In genomic region chr13:100670181-100670741, GRCm38 (mm10) we compare ENCODE assay signal across 8 mouse cellular contexts. TPM values are rescaled to one million over a fixed set of nuclear protein-coding genes. Genes with fewer than 3 reads are reported as not detected.
DNase-seq lines count a peak whose midpoint lies in the region; ATAC-seq and TF ChIP-seq lines count a peak whose summit lies in the region.

No protein-coding gene starts in this region.

- no peak for TF ChIP-seq POLR2A in lung, adult 2 months (IDR thresholded peaks at IDR 0.05; ENCODE audit: borderline replicate concordance, extremely low read depth, low read depth, low read length)

- H3K27me3 ChIP-seq in forebrain, embryonic 11.5 days (ENCODE audit: control insufficient read depth, insufficient read depth, low read length): no peaks in the 10 kb centered on the region
- H3K27me3 ChIP-seq in limb, embryonic 12.5 days: no peaks in the 10 kb centered on the region
- H3K27me3 ChIP-seq in splenic B cell, adult 2 months (ENCODE audit: control insufficient read depth, insufficient read depth, low read length, poor library complexity, severe bottlenecking): no peaks in the 10 kb centered on the region

- H3K9me3 ChIP-seq in forebrain, embryonic 11.5 days (ENCODE audit: control insufficient read depth, low read length): no peaks in the 10 kb centered on the region
- H3K9me3 ChIP-seq in limb, embryonic 12.5 days: no peaks in the 10 kb centered on the region

- no peak for ATAC-seq in forebrain, embryonic 11.5 days (replicated peaks; ENCODE audit: low FRiP score)
- no peak for ATAC-seq in limb, embryonic 12.5 days (ENCODE audit: insufficient number of reproducible peaks, insufficient read depth, low FRiP score, low TSS enrichment, low read depth)

- H3K4me3 ChIP-seq in lung, adult 2 months (replicated peaks; ENCODE audit: extremely low read depth, low read depth, low read length): peak overlapping the region; percentile 98
- peak overlapping the region; percentile 57 for H3K4me3 ChIP-seq in forebrain, embryonic 11.5 days (ENCODE audit: low read depth, low read length)
- peak overlapping the region; percentile 62 for H3K4me3 ChIP-seq in limb, embryonic 12.5 days (replicated peaks)

- peaks cover 4% of the 10 kb centered on the region; the same call in 1 of the 2 replicates for H3K4me1 ChIP-seq in lung, adult 2 months (ENCODE audit: control insufficient read depth, insufficient read depth, low read length)
- no peaks in the 10 kb centered on the region for H3K4me1 ChIP-seq in forebrain, embryonic 11.5 days (replicated peaks; ENCODE audit: control insufficient read depth, insufficient read depth, low read length)
- peaks cover 5% of the 10 kb centered on the region; the same call in 1 of the 2 replicates for H3K4me1 ChIP-seq in limb, embryonic 12.5 days (replicated peaks)

- no peak for DNase-seq in lung, adult 2 months
- DNase-seq in lung, postnatal 10 days: no peak
- no peak for DNase-seq in forebrain, embryonic 11.5 days (ENCODE audit: low spot score)
- DNase-seq in splenic B cell, adult 2 months (ENCODE audit: low read depth, low spot score): peak; percentile 22
- no peak for DNase-seq in layer of hippocampus, postnatal 14 days (ENCODE audit: low spot score in 2 of 2)
- DNase-seq in kidney, postnatal 4 days: no peak
- DNase-seq in cerebellum, adult 18-20 months: no peak

- peaks cover 3% of the 10 kb centered on the region; the same call in 1 of the 2 replicates for H3K36me3 ChIP-seq in forebrain, embryonic 11.5 days (ENCODE audit: control insufficient read depth, insufficient read depth, low read length)
- peaks cover 17% of the 10 kb centered on the region for H3K36me3 ChIP-seq in limb, embryonic 12.5 days
- H3K36me3 ChIP-seq in splenic B cell, adult 2 months (ENCODE audit: control insufficient read depth, insufficient read depth, low read length, poor library complexity, severe bottlenecking): peaks cover 4% of the 10 kb centered on the region; the same call in 1 of the 2 replicates

- no peak overlapping the region for H3K27ac ChIP-seq in forebrain, embryonic 11.5 days (ENCODE audit: low read depth, low read length)
- no peak overlapping the region for H3K27ac ChIP-seq in limb, embryonic 12.5 days

- whole genome bisulfite sequencing in lung, adult 2 months: 15% methylated on average over 9 of the region's 9 CpGs
- WGBS in forebrain, embryonic 11.5 days: 63% methylated on average over 9 of the region's 9 CpGs
- 60% methylated on average over 9 of the region's 9 CpGs for WGBS in limb, embryonic 12.5 days

- peak overlapping the region; percentile 86; the same call in 1 of the 2 replicates for H3K4me2 ChIP-seq in forebrain, embryonic 11.5 days (ENCODE audit: low read depth, low read length, severe bottlenecking)
- peak overlapping the region; percentile 82 for H3K4me2 ChIP-seq in limb, embryonic 12.5 days

- no peak for TF ChIP-seq CTCF in lung, adult 2 months (IDR thresholded peaks at IDR 0.05; ENCODE audit: insufficient read depth, low read length)

- H3K9ac ChIP-seq in forebrain, embryonic 11.5 days (ENCODE audit: low read length): peak overlapping the region; percentile 57; the same call in 1 of the 2 replicates
- H3K9ac ChIP-seq in limb, embryonic 12.5 days (replicated peaks): peak overlapping the region; percentile 76; the same call in 1 of the 2 replicates

RNA-seq across cellular contexts. Expression of gene Ccdc125, which starts 0.7 kb away (rescaled TPM):
- 2.0 and 2.5 TPM in 2 replicates for polyA plus RNA-seq in lung, adult 2 months (2012; rRNA removed)
- polyA plus RNA-seq in forebrain, embryonic 11.5 days (2014; fragmentation: Nextera tagmentation; extraction: Ambion mirVana): 2.6 and 2.9 TPM in 2 replicates
- polyA plus RNA-seq in limb, embryonic 12.5 days (2016; fragmentation: Nextera tagmentation; extraction: Ambion mirVana): 5.4 and 6.5 TPM in 2 replicates
- total RNA-seq in layer of hippocampus, postnatal 14 days (2021): under 1 TPM; 0.36 to 0.53 TPM

RNA-seq across cellular contexts. Expression of gene Taf9, which starts 18.9 kb away (rescaled TPM):
- polyA plus RNA-seq in lung, adult 2 months (2012; rRNA removed): 1.3 and 3.3 TPM in 2 replicates
- 22.4 and 22.6 TPM in 2 replicates for polyA plus RNA-seq in forebrain, embryonic 11.5 days (2014; fragmentation: Nextera tagmentation; extraction: Ambion mirVana)
- polyA plus RNA-seq in limb, embryonic 12.5 days (2016; fragmentation: Nextera tagmentation; extraction: Ambion mirVana): 17.3 and 27.3 TPM in 2 replicates
- total RNA-seq in layer of hippocampus, postnatal 14 days (2021): 10 to 100 TPM; 23.6 to 26.5 TPM

RNA-seq across cellular contexts. Expression of gene Rad17, which starts 19.4 kb away (rescaled TPM):
- 3.2 and 4.4 TPM in 2 replicates for polyA plus RNA-seq in lung, adult 2 months (2012; rRNA removed)
- polyA plus RNA-seq in forebrain, embryonic 11.5 days (2014; fragmentation: Nextera tagmentation; extraction: Ambion mirVana): 24.9 and 26.4 TPM in 2 replicates
- polyA plus RNA-seq in limb, embryonic 12.5 days (2016; fragmentation: Nextera tagmentation; extraction: Ambion mirVana): 28.6 and 28.8 TPM in 2 replicates
- 10 to 100 TPM; 12.0 to 13.2 TPM for total RNA-seq in layer of hippocampus, postnatal 14 days (2021)

RNA-seq across cellular contexts. Expression of gene Ak6, which starts 19.5 kb away (rescaled TPM):
- 16.5 and 28.0 TPM in 2 replicates for polyA plus RNA-seq in lung, adult 2 months (2012; rRNA removed)
- 344 and 354 TPM in 2 replicates for polyA plus RNA-seq in forebrain, embryonic 11.5 days (2014; fragmentation: Nextera tagmentation; extraction: Ambion mirVana)
- 281 and 291 TPM in 2 replicates for polyA plus RNA-seq in limb, embryonic 12.5 days (2016; fragmentation: Nextera tagmentation; extraction: Ambion mirVana)
- 10 to 100 TPM; 91.5 to 100.0 TPM for total RNA-seq in layer of hippocampus, postnatal 14 days (2021)

RNA-seq across cellular contexts. Expression of gene Marveld2, which starts 53.5 kb away (rescaled TPM):
- 8.2 and 11.4 TPM in 2 replicates for polyA plus RNA-seq in lung, adult 2 months (2012; rRNA removed)
- polyA plus RNA-seq in forebrain, embryonic 11.5 days (2014; fragmentation: Nextera tagmentation; extraction: Ambion mirVana): 2.7 and 4.1 TPM in 2 replicates
- 2.9 and 3.4 TPM in 2 replicates for polyA plus RNA-seq in limb, embryonic 12.5 days (2016; fragmentation: Nextera tagmentation; extraction: Ambion mirVana)
- 1 to 10 TPM; 1.7 to 2.0 TPM for total RNA-seq in layer of hippocampus, postnatal 14 days (2021)
